Mouse (Mus musculus): Measurements from ENCODE around the gene Prr5. TPM values are rescaled to one million over a fixed set of nuclear protein-coding genes. Genes with fewer than 3 reads are reported as not detected.

Gene Prr5
- total and polyA plus RNA-seq, 2 experiments, result 2.2 to 9.4 TPM

DNA sequence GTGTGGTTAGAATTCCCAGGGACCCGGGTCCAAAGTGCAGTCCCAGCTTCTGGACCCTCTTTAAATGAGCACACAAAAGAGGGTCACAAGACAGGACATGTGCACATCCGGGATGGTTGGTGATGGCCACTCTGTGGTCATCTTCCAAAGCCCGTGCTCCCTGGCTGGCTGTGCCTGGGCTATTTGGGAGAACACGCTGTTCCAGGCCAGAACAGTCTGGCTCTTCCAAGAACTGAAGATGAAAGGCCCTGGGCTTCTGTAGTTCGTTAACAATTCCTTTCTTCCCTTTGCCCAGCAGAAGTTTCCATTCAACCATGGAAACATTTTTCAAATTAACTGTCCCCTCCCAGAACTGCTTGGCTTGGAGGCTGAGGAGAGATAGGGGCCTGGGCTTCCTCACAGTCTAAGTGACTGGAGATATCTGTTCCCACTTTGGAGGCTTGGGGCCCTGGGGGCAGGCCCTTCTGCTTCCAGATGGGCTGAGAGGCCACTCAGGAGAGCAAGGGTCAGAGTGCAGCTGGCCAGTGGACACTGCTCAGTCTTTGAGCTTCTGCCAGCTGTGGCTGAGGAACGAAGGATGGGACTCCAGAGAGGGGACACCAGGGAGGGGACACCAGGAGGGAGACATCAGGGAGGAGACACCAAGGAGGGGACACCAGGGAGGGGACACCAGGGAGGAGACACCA is 29.8 kb upstream of the Prr5 start:
- H3K27ac ChIP-seq (replicated peaks; ENCODE audit: insufficient read depth, low read depth, low read length), result peak overlapping the region; percentile 90
- peaks cover 25% of the 10 kb centered on the region for H3K4me1 ChIP-seq (ENCODE audit: control insufficient read depth, insufficient read depth, low read length)
- no peaks in the 10 kb centered on the region for H3K36me3 ChIP-seq (ENCODE audit: control insufficient read depth, insufficient read depth, low read length)
- 20% methylated on average over 6 of the region's 6 CpGs for WGBS
- DNase-seq (ENCODE audit: extremely low read depth, low read depth, low spot score), result peak; percentile 80
- no peaks in the 10 kb centered on the region for H3K79me2 ChIP-seq (ENCODE audit: control insufficient read depth, insufficient read depth, low read length)
- 0 out of 2 replicates have a peak overlapping the region, but pooled peaks have one; percentile 15 for H3K9ac ChIP-seq (ENCODE audit: low read depth, low read length)
- H3K27me3 ChIP-seq (ENCODE audit: control insufficient read depth, insufficient read depth, low read length), result no peaks in the 10 kb centered on the region
- no peak for TF ChIP-seq CTCF (IDR thresholded peaks at IDR 0.05; ENCODE audit: low read depth, low read length)
- TF ChIP-seq POLR2A (IDR thresholded peaks at IDR 0.05; ENCODE audit: extremely low read depth, insufficient read depth, low read length), result no peak
- H3K4me3 ChIP-seq (ENCODE audit: insufficient read depth, low read depth, low read length), result no peak overlapping the region

- no peak for DNase-seq (ENCODE audit: extremely low read depth, low read depth, low spot score)
- no peaks in the 10 kb centered on the region for H3K27me3 ChIP-seq (ENCODE audit: control insufficient read depth, insufficient read depth, low read length)
- no peak overlapping the region for H3K4me3 ChIP-seq (ENCODE audit: insufficient read depth, low read depth, low read length)
- peaks cover 25% of the 10 kb centered on the region for H3K4me1 ChIP-seq (ENCODE audit: control insufficient read depth, insufficient read depth, low read length)
- no peaks in the 10 kb centered on the region for H3K79me2 ChIP-seq (ENCODE audit: control insufficient read depth, insufficient read depth, low read length)
- 19% methylated on average over 6 of the region's 6 CpGs for WGBS
- no peaks in the 10 kb centered on the region for H3K36me3 ChIP-seq (ENCODE audit: control insufficient read depth, insufficient read depth, low read length)
- peak overlapping the region; percentile 1; the same call in 1 of the 2 replicates for H3K9ac ChIP-seq (ENCODE audit: low read depth, low read length)
- peak overlapping the region; percentile 78 for H3K27ac ChIP-seq (replicated peaks; ENCODE audit: insufficient read depth, low read depth, low read length)
- TF ChIP-seq CTCF (IDR thresholded peaks at IDR 0.05; ENCODE audit: low read depth, low read length) (no peak), POLR2A (IDR thresholded peaks at IDR 0.05; ENCODE audit: extremely low read depth, insufficient read depth, low read length) (no peak)
Measured at GRCm38 (mm10) chr15:84640722-84641121, 28.7 kb upstream of the Prr5 start.

DNA sequence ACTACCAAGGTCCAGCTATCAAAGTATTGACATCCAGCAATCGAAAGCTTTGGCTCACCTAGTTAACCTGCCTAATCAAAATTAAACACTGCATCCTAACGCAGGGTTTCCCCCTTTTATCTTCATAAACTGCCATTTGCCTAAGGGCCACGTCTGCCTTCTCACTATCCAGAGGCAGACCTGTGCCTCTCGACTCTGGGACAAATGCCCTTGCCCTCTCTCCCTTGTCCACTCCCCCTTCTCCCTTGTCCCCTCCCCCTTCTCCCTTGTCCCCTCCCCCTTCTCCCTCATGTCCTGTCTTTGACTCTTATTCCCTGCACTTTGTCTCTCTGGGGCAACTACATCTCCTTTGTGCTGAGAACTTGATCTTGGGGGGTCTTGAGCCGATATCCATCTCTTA is 28.3 kb upstream of the Prr5 start:
- no peak for TF ChIP-seq POLR2A (IDR thresholded peaks at IDR 0.05; ENCODE audit: extremely low read depth, insufficient read depth, low read length)
- TF ChIP-seq CTCF (IDR thresholded peaks at IDR 0.05; ENCODE audit: low read depth, low read length), result no peak
- 37% methylated on average over 5 of the region's 5 CpGs for WGBS
- Histone ChIP-seq H3K4me3 (ENCODE audit: insufficient read depth, low read depth, low read length) (no peak overlapping the region), H3K27ac (replicated peaks; ENCODE audit: insufficient read depth, low read depth, low read length) (peak overlapping the region; percentile 78; the same call in 1 of the 2 replicates), H3K9ac (ENCODE audit: low read depth, low read length) (no peak overlapping the region), H3K36me3 (ENCODE audit: control insufficient read depth, insufficient read depth, low read length) (no peaks in the 10 kb centered on the region), H3K27me3 (ENCODE audit: control insufficient read depth, insufficient read depth, low read length) (no peaks in the 10 kb centered on the region), H3K79me2 (ENCODE audit: control insufficient read depth, insufficient read depth, low read length) (no peaks in the 10 kb centered on the region), H3K4me1 (ENCODE audit: control insufficient read depth, insufficient read depth, low read length) (peaks cover 25% of the 10 kb centered on the region)
- peak; percentile 88 for DNase-seq (ENCODE audit: extremely low read depth, low read depth, low spot score)

- H3K4me3 ChIP-seq (ENCODE audit: insufficient read depth, low read depth, low read length), result no peak overlapping the region
- no peak for DNase-seq (ENCODE audit: extremely low read depth, low read depth, low spot score)
- H3K27me3 ChIP-seq (ENCODE audit: control insufficient read depth, insufficient read depth, low read length), result no peaks in the 10 kb centered on the region
- H3K9ac ChIP-seq (ENCODE audit: low read depth, low read length), result no peak overlapping the region
- WGBS, result 97% methylated on average over 1 of the region's 1 CpGs
- no peak overlapping the region for H3K27ac ChIP-seq (replicated peaks; ENCODE audit: insufficient read depth, low read depth, low read length)
- no peaks in the 10 kb centered on the region for H3K79me2 ChIP-seq (ENCODE audit: control insufficient read depth, insufficient read depth, low read length)
- no peaks in the 10 kb centered on the region for H3K36me3 ChIP-seq (ENCODE audit: control insufficient read depth, insufficient read depth, low read length)
- TF ChIP-seq CTCF (IDR thresholded peaks at IDR 0.05; ENCODE audit: low read depth, low read length), result no peak
- no peak for TF ChIP-seq POLR2A (IDR thresholded peaks at IDR 0.05; ENCODE audit: extremely low read depth, insufficient read depth, low read length)
- peaks cover 25% of the 10 kb centered on the region for H3K4me1 ChIP-seq (ENCODE audit: control insufficient read depth, insufficient read depth, low read length)
Measured at GRCm38 (mm10) chr15:84641948-84642347, 27.5 kb upstream of the Prr5 start.

DNA sequence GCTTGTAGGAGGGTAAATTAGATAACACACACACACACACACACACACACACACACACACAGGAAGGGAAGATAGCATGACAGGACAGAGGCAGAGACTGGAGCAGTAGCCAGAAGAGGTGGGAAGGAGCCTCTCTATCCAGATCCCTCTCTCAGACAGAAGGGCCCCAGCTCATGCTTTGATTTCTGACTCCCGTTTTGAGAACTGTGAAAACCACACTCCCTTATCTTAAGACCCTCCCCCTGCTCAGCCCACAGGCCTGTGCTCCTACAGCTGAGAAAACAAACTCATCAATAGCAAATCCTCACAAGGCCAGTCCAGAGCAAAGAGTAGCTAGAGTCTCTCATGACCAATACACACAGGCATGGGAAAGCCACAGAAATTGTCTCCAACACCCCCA is 26.2 kb upstream of the Prr5 start:
- 41% methylated on average over 1 of the region's 1 CpGs for WGBS
- Histone ChIP-seq H3K27ac (replicated peaks; ENCODE audit: insufficient read depth, low read depth, low read length) (no peak overlapping the region), H3K9ac (ENCODE audit: low read depth, low read length) (no peak overlapping the region), H3K27me3 (ENCODE audit: control insufficient read depth, insufficient read depth, low read length) (no peaks in the 10 kb centered on the region), H3K36me3 (ENCODE audit: control insufficient read depth, insufficient read depth, low read length) (no peaks in the 10 kb centered on the region), H3K4me1 (ENCODE audit: control insufficient read depth, insufficient read depth, low read length) (peaks cover 25% of the 10 kb centered on the region), H3K79me2 (ENCODE audit: control insufficient read depth, insufficient read depth, low read length) (no peaks in the 10 kb centered on the region), H3K4me3 (ENCODE audit: insufficient read depth, low read depth, low read length) (no peak overlapping the region)
- TF ChIP-seq CTCF (IDR thresholded peaks at IDR 0.05; ENCODE audit: low read depth, low read length), result no peak
- DNase-seq (ENCODE audit: extremely low read depth, low read depth, low spot score), result no peak

DNA sequence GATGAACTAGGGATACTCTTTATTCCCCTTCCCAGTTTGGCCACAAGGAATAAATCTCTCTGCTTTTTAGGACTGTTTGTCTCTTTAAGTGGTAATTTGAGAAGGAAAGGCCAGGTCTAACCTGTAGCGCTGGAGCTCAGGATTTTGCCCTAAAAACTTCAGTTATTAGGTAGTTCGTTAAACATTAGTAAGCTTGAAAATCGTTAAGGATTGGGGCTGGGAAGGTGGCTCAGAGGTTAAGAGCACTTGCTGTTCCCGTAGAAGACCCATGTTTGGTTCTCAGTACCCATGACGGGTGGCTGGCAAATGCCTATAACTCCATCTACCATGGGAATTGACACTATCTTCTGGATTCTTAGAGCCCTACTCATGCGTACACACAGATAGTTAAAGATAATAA is 17.9 kb upstream of the Prr5 start:
- WGBS, result 89% methylated on average over 6 of the region's 6 CpGs
- Histone ChIP-seq H3K4me3 (ENCODE audit: insufficient read depth, low read depth, low read length) (no peak overlapping the region), H3K27me3 (ENCODE audit: control insufficient read depth, insufficient read depth, low read length) (no peaks in the 10 kb centered on the region), H3K4me1 (ENCODE audit: control insufficient read depth, insufficient read depth, low read length) (no peaks in the 10 kb centered on the region), H3K9ac (ENCODE audit: low read depth, low read length) (no peak overlapping the region), H3K36me3 (ENCODE audit: control insufficient read depth, insufficient read depth, low read length) (no peaks in the 10 kb centered on the region), H3K27ac (replicated peaks; ENCODE audit: insufficient read depth, low read depth, low read length) (no peak overlapping the region), H3K79me2 (ENCODE audit: control insufficient read depth, insufficient read depth, low read length) (no peaks in the 10 kb centered on the region)
- no peak for DNase-seq (ENCODE audit: extremely low read depth, low read depth, low spot score)
- TF ChIP-seq POLR2A (IDR thresholded peaks at IDR 0.05; ENCODE audit: extremely low read depth, insufficient read depth, low read length), result no peak
- no peak for TF ChIP-seq CTCF (IDR thresholded peaks at IDR 0.05; ENCODE audit: low read depth, low read length)

Measured in liver, adult 2 months (tissue).